In genomic region chr6:116639663-116640062, GRCm38 (mm10) we compare ENCODE assay signal across 29 mouse cellular contexts. TPM values are rescaled to one million over a fixed set of nuclear protein-coding genes. Genes with fewer than 3 reads are reported as not detected.
A peak's percentile ranks its signal among the peaks of the same experiment; 100 is the strongest.
DNase-seq lines count a peak whose midpoint lies in the region; ATAC-seq and TF ChIP-seq lines count a peak whose summit lies in the region.
"Had no signal": no experiment of that assay in that cellular context is flagged by ENCODE, and none has a peak within 500 bp of the region (broad histone marks: within the 10 kb centered on the region; RNA-seq: fewer than 3 reads in every experiment).

No protein-coding gene starts in this region.

- TF ChIP-seq CTCF in liver, postnatal 0 days (IDR thresholded peaks at IDR 0.05; ENCODE audit: low read depth), result no peak
- TF ChIP-seq CTCF in heart, postnatal 0 days (IDR thresholded peaks at IDR 0.05; ENCODE audit: low read depth), result no peak
- TF ChIP-seq CTCF in stomach, postnatal 0 days (IDR thresholded peaks at IDR 0.05; ENCODE audit: low read depth), result no peak

- no peaks in the 10 kb centered on the region for H3K27me3 ChIP-seq in heart, embryonic 10.5 days (ENCODE audit: insufficient read depth, poor library complexity, severe bottlenecking)
- H3K27me3 ChIP-seq in liver, postnatal 0 days (ENCODE audit: insufficient read depth, low read length), result no peaks in the 10 kb centered on the region
- no peaks in the 10 kb centered on the region for H3K27me3 ChIP-seq in heart, postnatal 0 days (ENCODE audit: control insufficient read depth, insufficient read depth, low read length)
- no peaks in the 10 kb centered on the region for H3K27me3 ChIP-seq in stomach, postnatal 0 days (ENCODE audit: control insufficient read depth, insufficient read depth, low read length)
- H3K27me3 ChIP-seq: embryonic facial prominence, embryonic 13.5 days; limb, embryonic 13.5 days had no signal

- no peak overlapping the region for H3K4me3 ChIP-seq in heart, embryonic 10.5 days
- no peak overlapping the region for H3K4me3 ChIP-seq in liver, postnatal 0 days (ENCODE audit: low read depth, low read length)
- H3K4me3 ChIP-seq in heart, postnatal 0 days (ENCODE audit: low read depth, low read length), result no peak overlapping the region
- H3K4me3 ChIP-seq in stomach, postnatal 0 days (ENCODE audit: low read depth, low read length), result no peak overlapping the region
- H3K4me3 ChIP-seq: embryonic facial prominence, embryonic 13.5 days; hindbrain, embryonic 10.5 days; limb, embryonic 13.5 days had no signal

- H3K4me2 ChIP-seq in liver, postnatal 0 days (ENCODE audit: low read depth, low read length), result no peak overlapping the region
- no peak overlapping the region for H3K4me2 ChIP-seq in heart, postnatal 0 days (ENCODE audit: low read depth, low read length)
- no peak overlapping the region for H3K4me2 ChIP-seq in stomach, postnatal 0 days (replicated peaks; ENCODE audit: low read depth)
- H3K4me2 ChIP-seq: embryonic facial prominence, embryonic 13.5 days; limb, embryonic 13.5 days had no signal

- no peak for ATAC-seq in liver, postnatal 0 days
- ATAC-seq in heart, postnatal 0 days (ENCODE audit: insufficient read depth, low read depth), result no peak
- ATAC-seq in stomach, postnatal 0 days (ENCODE audit: low FRiP score, low TSS enrichment), result peak; percentile 7; the same call in 1 of the 2 replicates
- ATAC-seq in cerebellum, adult (ENCODE audit: insufficient number of reproducible peaks, low FRiP score, low TSS enrichment), result no peak
- ATAC-seq: forebrain, embryonic 14.5 days; hindbrain, postnatal 0 days; intestine, postnatal 0 days had no signal

- H3K36me3 ChIP-seq in heart, embryonic 10.5 days, result no peaks in the 10 kb centered on the region
- no peaks in the 10 kb centered on the region; the same call in 1 of the 2 replicates for H3K36me3 ChIP-seq in liver, postnatal 0 days (replicated peaks; ENCODE audit: insufficient read depth, low read length)
- H3K36me3 ChIP-seq in heart, postnatal 0 days (replicated peaks; ENCODE audit: control insufficient read depth, insufficient read depth, low read length), result no peaks in the 10 kb centered on the region
- H3K36me3 ChIP-seq in stomach, postnatal 0 days (ENCODE audit: control insufficient read depth, insufficient read depth, low read length), result no peaks in the 10 kb centered on the region
- H3K36me3 ChIP-seq: embryonic facial prominence, embryonic 13.5 days; limb, embryonic 13.5 days had no signal

- H3K27ac ChIP-seq in heart, embryonic 10.5 days, result peak overlapping the region; percentile 36; the same call in 1 of the 2 replicates
- H3K27ac ChIP-seq in liver, postnatal 0 days (ENCODE audit: low read depth), result peak overlapping the region; percentile 39; the same call in 1 of the 2 replicates
- peak overlapping the region; percentile 77 for H3K27ac ChIP-seq in heart, postnatal 0 days (ENCODE audit: low read depth)
- 0 out of 2 replicates have a peak overlapping the region, but pooled peaks have one; percentile 45 for H3K27ac ChIP-seq in stomach, postnatal 0 days (replicated peaks)
- H3K27ac ChIP-seq: embryonic facial prominence, embryonic 13.5 days; hindbrain, embryonic 10.5 days; hindbrain, postnatal 0 days; kidney, postnatal 0 days; limb, embryonic 13.5 days had no signal

- H3K9ac ChIP-seq in liver, postnatal 0 days (replicated peaks), result no peak overlapping the region
- H3K9ac ChIP-seq in heart, postnatal 0 days (replicated peaks; ENCODE audit: low read depth, low read length), result no peak overlapping the region
- no peak overlapping the region for H3K9ac ChIP-seq in stomach, postnatal 0 days (ENCODE audit: low read length)
- H3K9ac ChIP-seq: embryonic facial prominence, embryonic 13.5 days; limb, embryonic 13.5 days had no signal

- no peaks in the 10 kb centered on the region for H3K9me3 ChIP-seq in heart, embryonic 10.5 days
- no peaks in the 10 kb centered on the region for H3K9me3 ChIP-seq in liver, postnatal 0 days (ENCODE audit: low read length)
- H3K9me3 ChIP-seq in heart, postnatal 0 days (replicated peaks; ENCODE audit: control insufficient read depth, low read length), result no peaks in the 10 kb centered on the region
- no peaks in the 10 kb centered on the region for H3K9me3 ChIP-seq in stomach, postnatal 0 days (ENCODE audit: control insufficient read depth, low read length)
- H3K9me3 ChIP-seq: embryonic facial prominence, embryonic 13.5 days; hindbrain, embryonic 10.5 days; limb, embryonic 13.5 days had no signal

- intact Hi-C loops in heart, postnatal 25 days (cut with DNase I), result loop anchor here (10.0 kb wide), 1 partner anchor 1405 kb away; no protein-coding TSS in a partner anchor

- WGBS in heart, embryonic 10.5 days, result 49% methylated on average over 2 of the region's 2 CpGs
- 51% methylated on average over 2 of the region's 2 CpGs for WGBS in liver, postnatal 0 days (ENCODE audit: insufficient replicate concordance)
- 37% methylated on average over 2 of the region's 2 CpGs for WGBS in heart, postnatal 0 days
- WGBS in stomach, postnatal 0 days, result 40% methylated on average over 2 of the region's 2 CpGs

- TF ChIP-seq EP300 in liver, postnatal 0 days (IDR thresholded peaks at IDR 0.05; ENCODE audit: low read depth), result no peak
- TF ChIP-seq EP300 in heart, postnatal 0 days (IDR thresholded peaks at IDR 0.05; ENCODE audit: low read depth), result peak; percentile 80
- TF ChIP-seq EP300 in stomach, postnatal 0 days (optimal IDR thresholded peaks at IDR 0.05), result no peak

- peaks cover 55% of the 10 kb centered on the region for H3K4me1 ChIP-seq in heart, embryonic 10.5 days
- peaks cover 36% of the 10 kb centered on the region for H3K4me1 ChIP-seq in liver, postnatal 0 days (ENCODE audit: insufficient read depth)
- H3K4me1 ChIP-seq in heart, postnatal 0 days (ENCODE audit: control insufficient read depth, insufficient read depth), result peaks cover 76% of the 10 kb centered on the region
- H3K4me1 ChIP-seq in stomach, postnatal 0 days (replicated peaks; ENCODE audit: control insufficient read depth, insufficient read depth), result 0 out of 2 replicates have a peak, but pooled peaks cover under 1% of the 10 kb centered on the region
- H3K4me1 ChIP-seq: hindbrain, embryonic 10.5 days had no signal

- no peak for DNase-seq in heart, embryonic 10.5 days (ENCODE audit: low spot score)
- DNase-seq in heart, postnatal 25 days (ENCODE audit: low spot score), result no peak
- DNase-seq in liver, postnatal 0 days, result no peak
- no peak for DNase-seq in liver
- no peak for DNase-seq in heart, postnatal 0 days (ENCODE audit: low spot score)
- no peak for DNase-seq in stomach, postnatal 0 days (ENCODE audit: low spot score)
- DNase-seq: adrenal gland, postnatal 10 days; B cell, adult 2 months; cerebellum, adult 11 months; cerebellum, postnatal 10 days; right cerebral cortex, postnatal 25 days had no signal

RNA-seq across cellular contexts. Expression of gene Depp1, which starts 10.7 kb away (rescaled TPM):
- 5.5 and 6.0 TPM in 2 replicates for polyA plus RNA-seq in heart, embryonic 10.5 days (2016; fragmentation: Nextera tagmentation; extraction: Ambion mirVana)
- total RNA-seq in heart, postnatal 25 days (2021), result 10 to 100 TPM; 45.7 to 58.1 TPM
- 103 and 122 TPM in 2 replicates for polyA plus RNA-seq in liver, postnatal 0 days (2015; fragmentation: Nextera tagmentation; extraction: Ambion mirVana)
- total RNA-seq in heart, postnatal 0 days (2014; rRNA removed; ENCODE audit: low replicate concordance), result 169 and 347 TPM in 2 replicates
- 41.3 and 49.6 TPM in 2 replicates for polyA plus RNA-seq in heart, postnatal 0 days (2015; fragmentation: Nextera tagmentation; extraction: Ambion mirVana)
- 31.6 and 37.0 TPM in 2 replicates for polyA plus RNA-seq in stomach, postnatal 0 days (2015; fragmentation: Nextera tagmentation; extraction: Ambion mirVana)
- total RNA-seq: megakaryocyte-erythroid progenitor cell, adult 5-6 weeks; neutrophil, adult 5-6 weeks had no signal

RNA-seq across cellular contexts. Expression of gene Zfp422, which starts 10.9 kb away (rescaled TPM):
- polyA plus RNA-seq in heart, embryonic 10.5 days (2016; fragmentation: Nextera tagmentation; extraction: Ambion mirVana), result 96.7 and 139 TPM in 2 replicates
- total RNA-seq in heart, postnatal 25 days (2021), result 10 to 100 TPM; 19.0 to 20.8 TPM
- polyA plus RNA-seq in liver, postnatal 0 days (2015; fragmentation: Nextera tagmentation; extraction: Ambion mirVana), result 26.2 and 26.7 TPM in 2 replicates
- total RNA-seq in heart, postnatal 0 days (2014; rRNA removed; ENCODE audit: low replicate concordance), result 29.1 and 33.0 TPM in 2 replicates
- polyA plus RNA-seq in heart, postnatal 0 days (2015; fragmentation: Nextera tagmentation; extraction: Ambion mirVana), result 49.8 and 50.7 TPM in 2 replicates
- 52.4 and 54.4 TPM in 2 replicates for polyA plus RNA-seq in stomach, postnatal 0 days (2015; fragmentation: Nextera tagmentation; extraction: Ambion mirVana)

RNA-seq across cellular contexts. Expression of gene Rassf4, which starts 34.1 kb away (rescaled TPM):
- 5.5 and 7.2 TPM in 2 replicates for polyA plus RNA-seq in heart, embryonic 10.5 days (2016; fragmentation: Nextera tagmentation; extraction: Ambion mirVana)
- total RNA-seq in heart, postnatal 25 days (2021), result 1 to 10 TPM; 5.8 to 8.2 TPM
- 7.2 and 9.6 TPM in 2 replicates for polyA plus RNA-seq in liver, postnatal 0 days (2015; fragmentation: Nextera tagmentation; extraction: Ambion mirVana)
- total RNA-seq in heart, postnatal 0 days (2014; rRNA removed; ENCODE audit: low replicate concordance), result 1.6 and 2.6 TPM in 2 replicates
- polyA plus RNA-seq in heart, postnatal 0 days (2015; fragmentation: Nextera tagmentation; extraction: Ambion mirVana), result 5.9 and 6.0 TPM in 2 replicates
- polyA plus RNA-seq in stomach, postnatal 0 days (2015; fragmentation: Nextera tagmentation; extraction: Ambion mirVana), result 4.1 and 5.6 TPM in 2 replicates

RNA-seq across cellular contexts. Expression of gene Olfr215, which starts 55.7 kb away (rescaled TPM):
- not detected in 2 replicates for polyA plus RNA-seq in heart, embryonic 10.5 days (2016; fragmentation: Nextera tagmentation; extraction: Ambion mirVana)
- not detected for total RNA-seq in heart, postnatal 25 days (2021)
- not detected in 2 replicates for polyA plus RNA-seq in liver, postnatal 0 days (2015; fragmentation: Nextera tagmentation; extraction: Ambion mirVana)
- not detected in 2 replicates for total RNA-seq in heart, postnatal 0 days (2014; rRNA removed; ENCODE audit: low replicate concordance)
- polyA plus RNA-seq in heart, postnatal 0 days (2015; fragmentation: Nextera tagmentation; extraction: Ambion mirVana), result not detected in 2 replicates
- not detected in 2 replicates for polyA plus RNA-seq in stomach, postnatal 0 days (2015; fragmentation: Nextera tagmentation; extraction: Ambion mirVana)
- total RNA-seq: adrenal gland, postnatal 10 days; gastrocnemius, postnatal 4 days; hindbrain, postnatal 0 days; layer of hippocampus, adult 18-20 months; layer of hippocampus, postnatal 25 days; left cerebral cortex, postnatal 10 days; megakaryocyte-erythroid progenitor cell, adult 5-6 weeks; neutrophil, adult 5-6 weeks had no signal
- polyA plus RNA-seq: embryonic facial prominence, embryonic 13.5 days; forebrain, embryonic 14.5 days; hindbrain, embryonic 10.5 days; hindbrain, postnatal 0 days; intestine, postnatal 0 days; kidney, postnatal 0 days; limb, embryonic 13.5 days; lung, embryonic 16.5 days; midbrain, postnatal 0 days; spleen, adult 2 months; stomach, embryonic 16.5 days had no signal
